Mouse (Mus musculus): ENCODE measurements at regions not wholly inside any gene's neighbourhood (a gene's known extent, or its start where the extent isn't known, plus 50 kb on each side); places are given as distances from the start of the nearest gene placed in this dataset.
"Not testable (repeated sequence)": the region's sequence is repeated elsewhere in the genome, so short reads cannot be mapped to it uniquely, and the experiment has no call there.

DNA sequence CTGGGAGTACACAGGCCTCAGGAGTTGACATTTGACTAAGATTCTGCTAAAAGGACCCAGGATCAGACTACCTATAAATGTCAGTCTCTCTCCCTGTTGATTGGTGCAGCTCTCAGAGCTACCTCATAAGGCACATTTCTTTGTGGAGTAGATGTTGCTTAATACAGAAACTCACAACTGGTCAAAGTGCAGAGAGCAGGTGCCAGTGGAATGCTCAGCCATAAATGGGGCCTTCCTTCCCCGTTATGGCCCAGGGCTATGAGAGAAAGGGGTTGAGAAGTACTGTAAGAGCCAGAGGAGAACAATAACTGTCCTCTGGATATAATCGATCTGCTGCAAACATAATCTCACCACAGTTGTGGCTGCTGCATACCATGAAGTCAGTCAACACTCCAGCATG lies 290.7 kb downstream of the Nkx6-1 start:
- Histone ChIP-seq H3K4me3 (ENCODE audit: control insufficient read depth, insufficient read depth, low read length) (no peak overlapping the region), H3K4me1 (replicated peaks; ENCODE audit: control insufficient read depth, insufficient read depth, low read length) (no peaks in the 10 kb centered on the region), H3K27me3 (ENCODE audit: control insufficient read depth, insufficient read depth, low read length) (no peaks in the 10 kb centered on the region), H3K36me3 (ENCODE audit: control insufficient read depth, insufficient read depth, low read length) (no peaks in the 10 kb centered on the region), H3K27ac (ENCODE audit: control insufficient read depth, insufficient read depth, low read length) (no peak overlapping the region)
- no peak for DNase-seq
- TF ChIP-seq POLR2A (IDR thresholded peaks at IDR 0.05; ENCODE audit: control insufficient read depth, extremely low read depth, insufficient read depth, low read length, poor library complexity) (no peak), CTCF (IDR thresholded peaks at IDR 0.05; ENCODE audit: borderline replicate concordance, control insufficient read depth, extremely low read depth, insufficient read depth, low read length, poor library complexity) (no peak)
- 83% methylated on average over 2 of the region's 2 CpGs for WGBS

GRCm38 (mm10) chr5:101372204-101372603 lies 292.6 kb downstream of the Nkx6-1 start:
- Histone ChIP-seq H3K36me3 (ENCODE audit: control insufficient read depth, insufficient read depth, low read length) (no peaks in the 10 kb centered on the region), H3K27ac (ENCODE audit: control insufficient read depth, insufficient read depth, low read length) (no peak overlapping the region), H3K4me1 (replicated peaks; ENCODE audit: control insufficient read depth, insufficient read depth, low read length) (no peaks in the 10 kb centered on the region), H3K4me3 (ENCODE audit: control insufficient read depth, insufficient read depth, low read length) (no peak overlapping the region), H3K27me3 (ENCODE audit: control insufficient read depth, insufficient read depth, low read length) (no peaks in the 10 kb centered on the region)
- 84% methylated on average over 8 of the region's 8 CpGs for WGBS
- DNase-seq, result no peak
- no peak for TF ChIP-seq POLR2A (IDR thresholded peaks at IDR 0.05; ENCODE audit: control insufficient read depth, extremely low read depth, insufficient read depth, low read length, poor library complexity)
- no peak for TF ChIP-seq CTCF (IDR thresholded peaks at IDR 0.05; ENCODE audit: borderline replicate concordance, control insufficient read depth, extremely low read depth, insufficient read depth, low read length, poor library complexity)

- WGBS, result 29% methylated on average over 11 of the region's 11 CpGs
- H3K36me3 ChIP-seq (ENCODE audit: control insufficient read depth, insufficient read depth, low read length), result no peaks in the 10 kb centered on the region
- H3K27ac ChIP-seq (ENCODE audit: control insufficient read depth, insufficient read depth, low read length), result no peak overlapping the region
- no peaks in the 10 kb centered on the region for H3K27me3 ChIP-seq (ENCODE audit: control insufficient read depth, insufficient read depth, low read length)
- TF ChIP-seq POLR2A (IDR thresholded peaks at IDR 0.05; ENCODE audit: control insufficient read depth, extremely low read depth, insufficient read depth, low read length, poor library complexity), result no peak
- no peak for TF ChIP-seq CTCF (IDR thresholded peaks at IDR 0.05; ENCODE audit: borderline replicate concordance, control insufficient read depth, extremely low read depth, insufficient read depth, low read length, poor library complexity)
- H3K4me3 ChIP-seq (ENCODE audit: control insufficient read depth, insufficient read depth, low read length), result no peak overlapping the region
- no peak for DNase-seq
- H3K4me1 ChIP-seq (replicated peaks; ENCODE audit: control insufficient read depth, insufficient read depth, low read length), result no peaks in the 10 kb centered on the region
Measured at GRCm38 (mm10) chr5:101365364-101365763, 299.4 kb downstream of the Nkx6-1 start.

- Histone ChIP-seq H3K36me3 (ENCODE audit: control insufficient read depth, insufficient read depth, low read length) (no peaks in the 10 kb centered on the region), H3K27ac (ENCODE audit: control insufficient read depth, insufficient read depth, low read length) (no peak overlapping the region), H3K27me3 (ENCODE audit: control insufficient read depth, insufficient read depth, low read length) (no peaks in the 10 kb centered on the region), H3K4me1 (replicated peaks; ENCODE audit: control insufficient read depth, insufficient read depth, low read length) (no peaks in the 10 kb centered on the region), H3K4me3 (ENCODE audit: control insufficient read depth, insufficient read depth, low read length) (no peak overlapping the region)
- no peak for DNase-seq
- TF ChIP-seq CTCF (IDR thresholded peaks at IDR 0.05; ENCODE audit: borderline replicate concordance, control insufficient read depth, extremely low read depth, insufficient read depth, low read length, poor library complexity) (no peak), POLR2A (IDR thresholded peaks at IDR 0.05; ENCODE audit: control insufficient read depth, extremely low read depth, insufficient read depth, low read length, poor library complexity) (no peak)
- 72% methylated on average over 6 of the region's 6 CpGs for WGBS
Measured at GRCm38 (mm10) chr5:101359986-101360385, 304.8 kb downstream of the Nkx6-1 start.

DNA sequence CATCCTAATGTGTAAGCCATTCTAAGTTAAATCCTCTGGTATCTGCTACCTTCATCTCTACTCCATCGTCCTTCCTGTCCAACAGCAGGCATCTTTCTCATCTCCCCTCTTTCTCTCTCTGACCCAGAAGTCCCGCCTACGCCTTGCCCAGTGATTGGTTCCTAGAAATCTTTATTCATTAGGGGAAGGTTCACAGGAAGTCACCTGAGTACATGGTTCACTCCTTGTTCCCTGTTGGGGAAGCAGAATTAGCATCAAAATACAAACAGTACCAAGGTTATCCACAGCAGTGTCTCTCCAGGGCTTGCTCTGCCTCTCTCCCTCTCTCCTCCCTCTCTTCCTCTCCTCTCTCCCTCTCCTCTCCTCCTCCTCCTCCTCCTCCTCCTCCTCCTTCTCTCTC lies 319.4 kb downstream of the Nkx6-1 start:
- Histone ChIP-seq H3K4me1 (replicated peaks; ENCODE audit: control insufficient read depth, insufficient read depth, low read length) (no peaks in the 10 kb centered on the region), H3K27ac (ENCODE audit: control insufficient read depth, insufficient read depth, low read length) (no peak overlapping the region)
- 77% methylated on average over 3 of the region's 3 CpGs for WGBS

GRCm38 (mm10) chr5:101336361-101336760 lies 328.4 kb downstream of the Nkx6-1 start:
- not testable (repeated sequence) for H3K4me1 ChIP-seq (replicated peaks; ENCODE audit: control insufficient read depth, insufficient read depth, low read length); H3K27me3 ChIP-seq (ENCODE audit: control insufficient read depth, insufficient read depth, low read length); DNase-seq; H3K27ac ChIP-seq (ENCODE audit: control insufficient read depth, insufficient read depth, low read length); H3K4me3 ChIP-seq (ENCODE audit: control insufficient read depth, insufficient read depth, low read length); H3K36me3 ChIP-seq (ENCODE audit: control insufficient read depth, insufficient read depth, low read length)
- WGBS, result 88% methylated on average over 1 of the region's 1 CpGs

More for the DNA sequence above, 319.4 kb downstream of the Nkx6-1 start:
- Histone ChIP-seq H3K4me3 (ENCODE audit: control insufficient read depth, insufficient read depth, low read length) (no peak overlapping the region), H3K27me3 (ENCODE audit: control insufficient read depth, insufficient read depth, low read length) (no peaks in the 10 kb centered on the region), H3K36me3 (ENCODE audit: control insufficient read depth, insufficient read depth, low read length) (no peaks in the 10 kb centered on the region)
- TF ChIP-seq CTCF (IDR thresholded peaks at IDR 0.05; ENCODE audit: borderline replicate concordance, control insufficient read depth, extremely low read depth, insufficient read depth, low read length, poor library complexity), result no peak
- TF ChIP-seq POLR2A (IDR thresholded peaks at IDR 0.05; ENCODE audit: control insufficient read depth, extremely low read depth, insufficient read depth, low read length, poor library complexity), result no peak
- no peak for DNase-seq

DNA sequence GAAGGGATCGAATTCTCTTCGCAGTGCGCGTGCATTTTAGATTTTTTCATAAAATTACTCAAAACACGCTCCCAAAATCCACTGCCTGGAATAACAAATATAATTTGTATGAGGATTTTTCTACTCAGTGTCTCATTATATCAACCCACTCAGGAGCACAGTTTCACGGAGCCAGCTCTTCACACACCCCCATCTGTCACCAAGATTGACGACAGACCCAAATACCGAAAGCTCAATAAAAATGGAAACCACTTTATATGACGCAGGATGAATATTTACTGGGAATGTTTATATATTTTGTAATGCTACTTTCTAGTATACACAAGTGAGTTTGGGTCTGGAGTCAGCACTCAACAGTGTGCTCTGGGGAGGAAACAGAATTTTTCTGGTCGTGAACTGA lies 333.0 kb downstream of the Nkx6-1 start:
- H3K27ac ChIP-seq (ENCODE audit: control insufficient read depth, insufficient read depth, low read length), result no peak overlapping the region
- H3K36me3 ChIP-seq (ENCODE audit: control insufficient read depth, insufficient read depth, low read length), result no peaks in the 10 kb centered on the region
- no peak overlapping the region for H3K4me3 ChIP-seq (ENCODE audit: control insufficient read depth, insufficient read depth, low read length)
- 93% methylated on average over 10 of the region's 10 CpGs for WGBS
- no peak for DNase-seq
- no peaks in the 10 kb centered on the region for H3K4me1 ChIP-seq (replicated peaks; ENCODE audit: control insufficient read depth, insufficient read depth, low read length)
- TF ChIP-seq CTCF (IDR thresholded peaks at IDR 0.05; ENCODE audit: borderline replicate concordance, control insufficient read depth, extremely low read depth, insufficient read depth, low read length, poor library complexity) (no peak), POLR2A (IDR thresholded peaks at IDR 0.05; ENCODE audit: control insufficient read depth, extremely low read depth, insufficient read depth, low read length, poor library complexity) (no peak)
- H3K27me3 ChIP-seq (ENCODE audit: control insufficient read depth, insufficient read depth, low read length), result no peaks in the 10 kb centered on the region
